Mouse (Mus musculus): ENCODE measurements around the gene Wdfy4.

- TF ChIP-seq CTCF (IDR thresholded peaks at IDR 0.05) (no peak), POLR2A (IDR thresholded peaks at IDR 0.05; ENCODE audit: insufficient read depth, low read depth, low read length) (no peak)
Observed at GRCm38 (mm10) chr14:33131044-33131758, 54.1 kb downstream of the Wdfy4 start.
